In the genomic region with DNA sequence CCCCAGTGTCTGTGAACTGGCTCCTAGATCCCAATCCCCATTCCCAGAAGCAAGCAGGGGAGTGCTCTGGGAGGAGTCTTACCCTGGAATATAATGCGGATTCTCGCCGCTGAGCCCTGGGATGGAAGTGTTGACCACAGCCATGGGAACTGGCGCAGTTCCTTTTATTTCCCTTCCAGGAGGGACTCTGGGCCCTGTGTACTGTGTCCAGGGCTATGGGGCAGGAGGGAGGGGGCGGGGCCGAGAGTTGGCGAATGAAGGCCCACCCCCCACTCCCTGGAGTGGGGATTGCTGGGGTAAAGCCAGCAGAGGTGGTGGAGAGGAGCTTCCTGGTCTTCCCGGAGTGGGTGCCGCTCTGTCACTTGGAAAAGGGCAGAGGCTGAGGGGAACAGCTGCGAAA, we compare ENCODE assay signal across 8 mouse cellular contexts. TPM values are rescaled to one million over a fixed set of nuclear protein-coding genes. Genes with fewer than 3 reads are reported as not detected.
DNase-seq lines count a peak whose midpoint lies in the region; ATAC-seq lines count a peak whose summit lies in the region.

A gene (minus strand): TSS at position 189 of the 400 bp plus-strand sequence.

- H3K4me2 ChIP-seq in liver, embryonic 16.5 days (ENCODE audit: low read depth, low read length) = no peak within 1 kb of the TSS
- H3K4me2 ChIP-seq in liver, embryonic 12.5 days = no peak within 1 kb of the TSS
- peak within 1 kb of the TSS; percentile 53 for H3K4me2 ChIP-seq in heart, embryonic 12.5 days
- peak within 1 kb of the TSS; percentile 28; the same call in 1 of the 2 replicates for H3K4me2 ChIP-seq in limb, embryonic 13.5 days (replicated peaks)

- H3K27me3 ChIP-seq in liver, embryonic 16.5 days (ENCODE audit: control insufficient read depth, insufficient read depth, low read depth, low read length) = peaks cover 49% of the 10 kb centered on the region
- peaks cover 72% of the 10 kb centered on the region for H3K27me3 ChIP-seq in liver, embryonic 12.5 days (replicated peaks)
- H3K27me3 ChIP-seq in heart, embryonic 12.5 days (replicated peaks) = peaks cover 54% of the 10 kb centered on the region
- peaks cover 62% of the 10 kb centered on the region for H3K27me3 ChIP-seq in limb, embryonic 13.5 days

- H3K4me3 ChIP-seq in liver, embryonic 16.5 days (ENCODE audit: low read depth, low read length) = no peak within 1 kb of the TSS
- H3K4me3 ChIP-seq in liver, embryonic 12.5 days = no peak within 1 kb of the TSS
- no peak within 1 kb of the TSS for H3K4me3 ChIP-seq in heart, embryonic 12.5 days
- no peak within 1 kb of the TSS for H3K4me3 ChIP-seq in limb, embryonic 13.5 days

- ATAC-seq in liver, embryonic 16.5 days (ENCODE audit: low read depth) = 0 out of 2 replicates have a peak, but pooled peaks have one; percentile 9
- no peak for ATAC-seq in liver, embryonic 12.5 days
- ATAC-seq in heart, embryonic 12.5 days (ENCODE audit: insufficient number of reproducible peaks, low FRiP score) = no peak
- ATAC-seq in limb, embryonic 13.5 days (ENCODE audit: low FRiP score, low read depth) = no peak
- no peak for ATAC-seq in megakaryocyte, adult 5-6 weeks (ENCODE audit: poor library complexity, severe bottlenecking)

- H3K27ac ChIP-seq in liver, embryonic 16.5 days (ENCODE audit: low read length) = no peak within 1 kb of the TSS
- H3K27ac ChIP-seq in liver, embryonic 12.5 days = no peak within 1 kb of the TSS
- no peak within 1 kb of the TSS for H3K27ac ChIP-seq in heart, embryonic 12.5 days (ENCODE audit: poor library complexity, severe bottlenecking)
- H3K27ac ChIP-seq in limb, embryonic 13.5 days = no peak within 1 kb of the TSS

- peak; percentile 62 for DNase-seq in retina, postnatal 1 day
- no peak for DNase-seq in thymus, adult 18-20 months
- DNase-seq in cerebellum, adult 11 months = no peak

- H3K36me3 ChIP-seq in liver, embryonic 16.5 days (ENCODE audit: control insufficient read depth, insufficient read depth) = no peaks in the 10 kb centered on the region
- H3K36me3 ChIP-seq in liver, embryonic 12.5 days = peaks cover 3% of the 10 kb centered on the region; the same call in 1 of the 2 replicates
- H3K36me3 ChIP-seq in heart, embryonic 12.5 days = peaks cover 28% of the 10 kb centered on the region
- peaks cover 28% of the 10 kb centered on the region for H3K36me3 ChIP-seq in limb, embryonic 13.5 days

- H3K9me3 ChIP-seq in liver, embryonic 16.5 days (replicated peaks; ENCODE audit: control insufficient read depth, low read length) = no peaks in the 10 kb centered on the region
- H3K9me3 ChIP-seq in liver, embryonic 12.5 days (replicated peaks) = no peaks in the 10 kb centered on the region
- H3K9me3 ChIP-seq in heart, embryonic 12.5 days (replicated peaks) = no peaks in the 10 kb centered on the region
- H3K9me3 ChIP-seq in limb, embryonic 13.5 days = no peaks in the 10 kb centered on the region

- 17% methylated on average over 10 of the region's 10 CpGs for WGBS in liver, embryonic 16.5 days (ENCODE audit: insufficient replicate concordance)
- 18% methylated on average over 10 of the region's 10 CpGs for WGBS in liver, embryonic 12.5 days (ENCODE audit: insufficient replicate concordance)
- WGBS in heart, embryonic 12.5 days = 7% methylated on average over 10 of the region's 10 CpGs
- 7% methylated on average over 10 of the region's 10 CpGs for WGBS in limb, embryonic 13.5 days

- no peaks in the 10 kb centered on the region; the same call in 1 of the 2 replicates for H3K4me1 ChIP-seq in liver, embryonic 16.5 days (ENCODE audit: control insufficient read depth, low read depth, low read length)
- H3K4me1 ChIP-seq in liver, embryonic 12.5 days = peaks cover 14% of the 10 kb centered on the region
- peaks cover 30% of the 10 kb centered on the region for H3K4me1 ChIP-seq in heart, embryonic 12.5 days (replicated peaks)
- H3K4me1 ChIP-seq in limb, embryonic 13.5 days = peaks cover 38% of the 10 kb centered on the region

- H3K9ac ChIP-seq in liver, embryonic 16.5 days (ENCODE audit: low read depth, low read length) = no peak within 1 kb of the TSS
- H3K9ac ChIP-seq in liver, embryonic 12.5 days = no peak within 1 kb of the TSS
- peak within 1 kb of the TSS; percentile 57; the same call in 1 of the 2 replicates for H3K9ac ChIP-seq in heart, embryonic 12.5 days
- peak within 1 kb of the TSS; percentile 40; the same call in 1 of the 2 replicates for H3K9ac ChIP-seq in limb, embryonic 13.5 days

RNA-seq across cellular contexts. Expression of the gene that starts here (rescaled TPM):
- not detected in 2 replicates for polyA plus RNA-seq in liver, embryonic 16.5 days (2015; fragmentation: Nextera tagmentation; extraction: Ambion mirVana)
- not detected in 2 replicates for polyA plus RNA-seq in liver, embryonic 12.5 days (2016; fragmentation: Nextera tagmentation; extraction: Ambion mirVana)
- polyA plus RNA-seq in heart, embryonic 12.5 days (2016; fragmentation: Nextera tagmentation; extraction: Ambion mirVana) = 0.14 TPM in 1 of 2 replicates, not detected in the other
- not detected in 2 replicates for polyA plus RNA-seq in limb, embryonic 13.5 days (2015; fragmentation: Nextera tagmentation; extraction: Ambion mirVana)
- not detected in 2 replicates for total RNA-seq in megakaryocyte, adult 5-6 weeks (2015)
- total RNA-seq in megakaryocyte, adult 5-6 weeks (2017) = not detected in 2 replicates

Comparison
In these comparisons a context has a peak if more than half of its experiments do, and no peak if none do; other contexts are left out.
1. Peak in ATAC-seq in liver, embryonic 16.5 days; RNA of the gene not detected or under 1 TPM.
2. H3K4me2 ChIP-seq: peak in heart, embryonic 12.5 days (single experiment) and limb, embryonic 13.5 days (single experiment); none in liver, embryonic 16.5 days (single experiment) and liver, embryonic 12.5 days (single experiment).
3. H3K9ac ChIP-seq: peak in heart, embryonic 12.5 days (single experiment) and limb, embryonic 13.5 days (single experiment); none in liver, embryonic 16.5 days (single experiment) and liver, embryonic 12.5 days (single experiment).